Mouse (Mus musculus): ENCODE measurements around the gene Plpp2.
A peak's percentile ranks its signal among the peaks of the same experiment; 100 is the strongest.

Gene Plpp2

DNA sequence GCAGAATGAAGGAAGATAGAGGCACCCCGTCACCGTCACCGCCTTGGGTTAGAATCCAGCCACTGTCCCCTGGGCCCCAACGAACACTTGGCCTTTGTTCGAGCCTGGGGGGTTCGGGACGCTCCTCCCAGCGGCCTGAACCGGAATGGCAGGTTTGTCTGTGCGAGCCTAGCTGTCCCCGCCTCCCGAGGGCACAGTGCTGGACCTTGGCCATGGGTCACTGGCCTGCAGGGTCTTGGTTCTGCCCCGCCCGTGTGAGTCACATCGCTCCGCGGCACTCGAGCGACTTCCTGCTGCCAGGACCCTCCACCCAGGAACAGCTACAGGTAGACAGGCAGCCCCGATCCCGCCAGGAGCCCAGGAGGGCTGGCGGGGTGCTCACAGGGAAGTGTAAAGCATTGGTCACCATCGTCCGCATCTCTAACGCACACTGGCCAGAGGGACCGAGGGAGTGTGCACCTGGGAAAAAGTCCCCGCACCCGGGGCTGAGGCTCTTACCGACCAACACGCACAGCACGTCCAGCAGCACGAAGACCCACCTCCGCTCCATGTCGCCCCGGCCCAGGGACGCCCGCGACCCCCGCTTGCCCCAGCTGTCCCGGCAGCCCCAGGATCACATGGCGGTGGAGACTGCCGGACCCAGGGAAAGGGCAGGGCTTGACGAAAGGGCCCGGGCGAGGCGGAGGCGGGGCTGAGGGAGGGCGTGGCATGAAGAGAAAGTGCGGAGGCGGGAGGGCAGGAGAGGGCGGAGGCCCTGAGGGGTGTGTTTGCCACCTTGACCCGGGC, at the start of gene Plpp2:
Gene Plpp2, minus strand, starts transcription at position 671 of the 786 bp plus-strand sequence.
- peak; percentile 80 for DNase-seq

DNA sequence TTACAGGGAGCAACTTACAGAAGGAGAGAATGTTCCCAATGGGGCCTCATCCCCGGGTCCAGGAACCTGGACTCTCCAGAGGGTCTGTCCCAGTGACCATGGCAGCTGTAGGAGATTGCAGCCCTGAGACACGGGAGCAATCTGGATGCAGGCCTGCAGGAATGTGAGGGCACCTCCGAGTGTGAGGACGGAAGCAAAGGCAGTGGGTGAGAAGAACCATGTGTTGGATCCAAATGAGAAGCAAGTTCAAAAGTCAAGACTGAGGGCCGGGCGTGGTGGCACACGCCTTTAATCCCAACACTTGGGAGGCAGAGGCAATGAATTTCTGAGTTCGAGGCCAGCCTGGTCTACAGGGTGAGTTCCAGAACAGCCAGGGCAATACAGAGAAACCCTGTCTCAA, 47.9 kb upstream of the Plpp2 start:
- no peak for DNase-seq

DNA sequence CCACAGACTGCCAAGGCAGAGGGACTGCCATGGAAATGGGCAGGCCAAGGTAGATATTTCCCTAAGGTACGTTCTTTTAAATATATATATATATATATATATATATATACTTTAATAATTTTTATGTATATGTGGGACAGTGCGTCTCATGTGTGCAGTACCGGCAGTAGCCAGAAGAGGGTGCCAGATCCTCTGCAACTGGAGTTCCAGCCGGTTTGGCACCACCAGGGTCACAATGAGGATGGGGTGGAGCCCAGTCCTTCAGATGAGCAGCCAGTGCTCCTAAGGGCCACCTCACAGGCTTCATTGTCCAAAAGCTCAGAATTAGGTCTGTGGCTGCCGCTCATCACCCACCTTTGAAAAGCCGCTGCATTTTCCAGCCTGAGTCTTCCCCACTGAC, 47.2 kb upstream of the Plpp2 start:
- DNase-seq = peak; percentile 65

DNA sequence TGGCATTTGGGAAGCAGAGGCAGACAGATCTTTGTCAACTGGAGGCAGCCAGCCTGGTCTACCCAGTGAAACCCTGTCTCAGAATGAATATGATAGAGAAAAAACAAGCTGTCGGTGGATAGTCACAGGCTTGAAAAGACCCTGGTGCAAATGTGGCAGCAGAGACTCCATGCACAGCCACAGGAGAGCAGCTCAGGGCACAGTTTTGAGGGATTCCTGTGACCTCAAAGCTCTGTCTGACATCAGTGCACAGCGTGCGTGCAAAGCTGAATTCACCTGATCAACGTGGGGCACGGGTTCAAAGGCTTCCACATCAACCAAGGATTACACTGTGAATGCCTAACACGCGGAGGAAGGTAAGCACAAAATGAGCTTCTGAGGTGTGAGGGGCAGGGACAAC, 46.8 kb upstream of the Plpp2 start:
- no peak for DNase-seq

DNA sequence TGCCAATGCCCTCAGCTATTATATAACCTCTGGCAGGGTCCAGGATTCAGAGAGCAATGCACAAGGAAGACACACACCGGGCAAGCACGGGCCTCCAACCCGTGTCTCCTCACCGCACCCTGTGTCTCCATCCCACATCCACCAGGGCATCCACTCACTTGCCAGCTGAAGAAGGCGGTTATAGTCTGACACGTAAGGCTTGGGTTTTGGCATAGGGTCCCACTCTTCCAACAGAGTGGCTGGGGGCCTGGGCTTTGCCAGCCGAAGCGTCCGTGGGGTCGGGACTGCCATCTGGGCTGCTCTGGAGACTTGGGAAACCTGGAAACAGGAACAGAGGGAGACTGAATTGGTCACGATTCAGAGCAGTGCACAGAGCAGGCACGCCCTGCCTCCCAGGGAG, 46.2 kb upstream of the Plpp2 start:
- no peak for DNase-seq

DNA sequence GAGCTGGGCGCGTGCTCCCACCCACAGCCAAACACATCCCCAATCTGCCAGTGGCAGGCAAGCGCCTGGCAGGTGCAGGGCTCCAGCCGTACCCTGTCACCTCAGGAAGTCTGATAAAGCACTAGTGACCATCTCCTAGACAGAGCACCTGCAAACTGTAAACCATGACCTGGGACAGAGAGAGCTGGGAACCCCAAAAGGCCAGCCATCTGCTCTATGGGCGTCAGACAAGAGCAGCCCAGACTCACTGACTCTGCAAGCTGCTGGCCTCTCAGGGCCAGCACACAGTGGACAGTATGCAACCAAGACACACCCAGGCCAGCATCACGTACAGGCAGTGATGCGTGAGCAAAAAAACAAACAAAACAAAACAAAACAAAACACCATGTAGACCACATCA, 45.3 kb upstream of the Plpp2 start:
- DNase-seq = no peak

DNA sequence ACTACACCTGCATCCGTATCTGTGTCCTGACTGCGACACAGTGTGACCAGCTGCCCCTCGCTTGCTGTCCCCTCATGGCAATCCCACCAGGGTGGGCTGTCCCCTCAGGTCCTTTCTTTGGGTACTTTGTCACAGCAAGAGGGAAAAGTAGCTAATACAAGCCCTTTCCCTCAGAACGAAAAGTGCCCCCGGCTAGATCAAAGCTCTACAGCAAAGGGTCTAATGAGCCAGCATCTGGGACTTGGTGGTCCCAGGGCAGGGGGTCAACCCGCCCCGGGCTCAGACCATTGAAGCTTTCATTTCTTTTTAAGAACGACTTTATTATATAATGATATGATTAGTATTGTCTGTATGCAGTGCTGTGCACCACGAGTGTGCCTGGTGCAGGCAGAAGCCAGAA, 44.7 kb upstream of the Plpp2 start:
- DNase-seq = peak; percentile 20

DNA sequence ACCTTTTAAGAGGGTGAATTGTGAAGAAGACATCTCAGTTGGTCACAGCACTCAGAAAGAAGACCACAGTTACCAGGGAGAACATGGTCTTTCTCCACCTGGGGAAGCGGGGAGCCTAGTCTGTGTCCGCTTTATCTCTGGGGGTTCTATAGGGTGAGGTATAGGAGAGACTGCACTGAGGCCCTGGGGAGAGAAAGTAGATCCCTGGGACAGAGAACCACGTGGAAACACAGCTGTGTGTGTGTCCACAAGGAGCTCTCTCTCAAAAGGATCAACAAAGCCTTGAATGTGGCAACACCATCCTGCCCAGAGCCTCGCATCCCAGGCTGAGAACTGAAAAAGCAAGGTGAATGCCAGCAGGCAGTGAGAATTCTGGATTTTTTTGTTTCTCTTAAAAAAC, 43.8 kb upstream of the Plpp2 start:
- no peak for DNase-seq

DNA sequence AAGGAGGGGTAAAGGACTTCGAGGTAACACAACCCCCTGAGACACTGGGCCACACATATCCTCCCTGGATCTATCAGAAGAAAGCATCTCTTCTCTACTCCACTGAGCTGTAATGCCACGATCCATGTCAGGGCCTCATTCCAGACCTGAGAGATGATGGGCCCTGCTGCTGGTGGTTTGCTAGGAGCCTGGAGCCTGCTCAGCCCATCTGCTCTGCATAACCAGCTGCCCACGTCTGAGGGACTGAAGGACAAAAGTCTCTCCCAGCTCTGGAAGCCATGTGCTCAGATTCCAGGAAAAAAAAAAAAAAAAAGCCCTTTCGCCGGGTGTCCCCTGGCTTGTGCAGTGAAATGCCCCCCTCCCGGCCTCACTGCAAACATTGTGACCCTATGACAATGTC, 42.2 kb upstream of the Plpp2 start:
- DNase-seq = no peak

DNA sequence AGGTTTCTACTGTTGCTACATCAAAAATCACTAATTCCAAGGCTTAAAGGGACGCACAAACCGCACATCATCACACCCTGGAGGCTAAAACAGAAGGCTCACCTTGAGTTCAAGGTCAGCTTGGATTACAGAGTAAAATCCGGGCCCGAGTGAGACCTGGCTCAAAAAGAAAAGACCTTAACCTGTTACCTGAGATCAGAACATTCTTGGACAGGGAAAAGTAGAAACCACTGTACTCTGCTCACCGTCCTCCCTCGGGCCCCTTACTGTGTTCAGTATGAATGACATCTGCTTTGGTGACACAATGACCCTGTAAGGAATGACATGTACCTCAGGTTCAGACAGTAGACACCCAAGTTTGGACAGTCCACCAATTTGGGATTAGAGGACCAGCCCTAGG, 41.2 kb upstream of the Plpp2 start:
- no peak for DNase-seq

DNA sequence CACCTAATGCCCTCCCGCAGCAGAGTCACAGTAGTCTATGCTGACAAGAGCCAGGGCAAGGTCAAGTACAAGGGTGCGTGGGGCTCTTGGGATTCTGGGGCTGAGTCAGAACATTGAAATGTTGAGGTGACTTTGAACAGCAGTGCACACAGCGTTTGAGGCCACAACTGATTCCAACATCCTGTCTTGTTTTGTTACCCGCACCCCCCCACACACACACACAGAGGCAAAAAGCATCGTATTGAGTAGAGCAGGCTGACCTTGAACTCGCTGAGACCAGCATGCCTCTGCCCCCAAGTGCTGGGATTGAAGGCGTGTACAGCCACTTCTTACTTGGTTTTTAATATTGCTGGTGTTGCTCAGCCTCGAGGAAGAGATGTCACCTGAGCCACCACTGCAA, 40.8 kb upstream of the Plpp2 start:
- DNase-seq = no peak

DNA sequence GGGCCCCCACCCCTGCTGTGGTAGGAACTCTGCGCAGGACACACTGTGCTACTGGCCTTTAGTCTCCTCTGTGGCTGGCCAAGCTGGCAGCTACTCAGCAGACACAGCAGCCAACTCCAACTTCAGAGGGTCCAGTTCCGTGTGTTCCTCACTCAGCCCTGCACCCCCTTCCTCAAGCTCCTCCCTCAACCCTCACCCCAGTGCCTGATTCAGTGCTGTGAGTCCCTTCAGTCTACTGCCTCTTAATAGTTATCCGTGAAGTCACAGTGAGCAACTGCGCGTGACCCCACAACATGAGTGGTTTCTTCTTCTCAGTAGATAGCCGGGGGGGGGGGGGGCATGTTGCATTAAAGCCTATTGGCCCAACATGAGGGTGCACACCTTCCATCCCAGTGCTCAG, 40.0 kb upstream of the Plpp2 start:
- DNase-seq = no peak

DNA sequence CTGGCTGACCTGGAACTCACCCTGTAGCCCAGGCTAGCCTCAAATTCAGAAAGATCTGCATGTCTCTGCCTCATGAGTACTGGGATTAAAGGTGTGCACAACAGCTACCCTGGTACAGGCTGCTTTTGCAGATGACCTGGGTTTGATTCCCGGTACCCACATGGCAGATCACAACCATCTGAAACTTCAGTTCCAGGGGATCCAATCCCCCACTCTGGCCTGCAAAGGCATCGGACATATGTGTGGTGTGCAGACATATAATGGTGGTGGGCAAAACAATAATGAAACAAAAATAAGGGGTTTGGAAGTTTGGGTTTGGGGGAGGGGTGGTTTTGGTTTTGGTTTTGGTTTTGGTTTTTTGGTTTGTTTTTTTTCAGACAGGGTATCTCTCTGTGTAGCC, 37.7 kb upstream of the Plpp2 start:
- no peak for DNase-seq

DNA sequence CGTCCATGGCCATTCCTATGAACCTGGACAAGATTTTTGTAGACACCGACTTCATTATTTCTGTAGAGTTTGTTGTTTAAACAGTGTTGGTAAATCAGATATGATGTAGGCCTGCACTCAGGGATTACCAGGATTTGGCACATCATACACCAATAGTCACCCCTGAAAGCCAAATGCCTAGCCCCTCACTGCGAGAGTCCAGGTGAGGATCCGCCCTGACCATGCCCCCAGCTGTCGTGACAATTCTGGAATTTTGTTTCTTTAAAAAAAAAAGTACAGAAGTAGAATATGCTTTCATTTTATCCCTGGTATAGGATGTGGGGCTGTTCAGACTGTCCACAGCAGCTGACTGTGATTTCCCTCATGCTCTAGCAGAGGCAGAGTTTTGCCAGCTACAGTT, 36.3 kb upstream of the Plpp2 start:
- no peak for DNase-seq

DNA sequence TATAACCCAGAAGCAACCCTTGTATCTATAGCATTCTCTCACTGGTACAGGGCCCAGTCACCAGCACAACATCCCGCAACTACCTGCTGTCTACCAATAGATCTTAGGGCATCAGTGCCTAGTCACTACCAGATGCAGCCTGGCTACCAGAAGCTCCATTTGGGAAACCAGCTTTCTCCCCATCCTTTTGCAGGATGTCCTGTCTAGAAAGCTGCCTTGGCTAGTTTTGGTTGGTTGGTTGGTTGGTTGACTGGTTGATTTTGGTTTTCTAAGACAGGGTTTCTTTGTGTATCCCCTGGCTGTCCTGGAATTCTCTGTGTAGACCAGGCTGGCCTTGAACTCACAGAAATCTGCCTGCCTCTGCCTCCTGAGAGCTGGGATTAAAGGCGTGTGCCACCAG, 26.1 kb upstream of the Plpp2 start:
- DNase-seq = no peak

DNA sequence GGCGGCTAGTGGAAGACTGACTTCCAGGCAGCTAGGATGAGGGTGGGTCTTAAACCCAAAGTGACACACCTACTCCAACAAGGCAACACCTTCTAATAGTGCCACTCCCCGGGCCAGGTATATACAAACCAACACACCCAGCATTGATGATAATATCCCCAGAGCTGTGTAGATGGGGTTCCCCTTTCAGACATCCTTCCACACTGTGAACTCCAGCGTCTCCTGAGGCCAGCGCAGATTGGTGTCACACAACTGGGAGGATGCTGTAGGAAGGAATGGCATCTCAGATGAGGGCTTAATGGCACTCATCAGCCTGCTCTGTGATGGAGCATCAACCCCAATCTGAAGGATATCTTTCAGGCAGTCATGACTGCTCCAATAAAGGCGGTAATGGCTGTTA, 23.9 kb upstream of the Plpp2 start:
- no peak for DNase-seq

DNA sequence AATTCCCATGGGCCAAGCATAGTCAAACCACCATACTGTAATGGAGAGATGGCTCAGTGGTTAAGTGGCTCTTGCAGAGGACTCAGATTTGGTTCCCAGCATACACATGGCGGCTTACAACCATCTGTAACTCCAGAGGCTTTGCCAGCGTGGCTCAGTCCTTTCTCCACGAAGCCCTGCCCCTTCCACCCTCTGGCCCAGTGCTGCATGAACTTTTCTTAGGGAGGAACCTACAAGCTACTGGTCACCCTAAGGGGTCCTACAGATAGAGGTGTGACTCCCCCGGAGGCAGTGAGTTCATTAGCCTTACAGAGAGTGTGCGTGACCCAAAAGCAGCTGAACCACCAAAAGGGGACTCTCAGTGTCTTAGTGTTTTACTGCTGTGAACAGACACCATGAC, 23.4 kb upstream of the Plpp2 start:
- no peak for DNase-seq

DNA sequence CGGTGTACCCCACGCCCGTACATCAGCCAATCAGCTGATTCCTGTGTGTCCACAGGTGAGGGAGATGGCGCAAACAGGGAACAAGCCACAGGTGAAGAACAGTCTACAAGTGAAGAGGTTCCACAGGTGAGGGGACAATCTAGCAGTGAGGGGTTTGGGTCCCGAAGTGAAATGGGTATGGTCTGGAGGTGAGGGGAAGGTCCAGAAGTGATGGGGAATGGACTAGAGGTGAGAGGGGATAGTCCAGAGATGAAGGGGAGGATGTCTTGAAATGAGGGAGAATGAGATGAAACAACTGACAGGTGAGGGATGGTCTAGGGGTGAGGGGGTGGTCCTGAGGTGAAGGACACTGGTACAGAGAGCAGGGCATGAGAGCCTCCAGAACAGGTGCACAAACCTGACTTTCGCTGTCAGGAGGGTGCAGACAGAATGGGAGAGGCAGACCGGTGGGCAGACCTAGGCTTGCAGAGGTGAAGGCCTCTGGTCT, 21.7 kb upstream of the Plpp2 start:
- no peak for DNase-seq

DNA sequence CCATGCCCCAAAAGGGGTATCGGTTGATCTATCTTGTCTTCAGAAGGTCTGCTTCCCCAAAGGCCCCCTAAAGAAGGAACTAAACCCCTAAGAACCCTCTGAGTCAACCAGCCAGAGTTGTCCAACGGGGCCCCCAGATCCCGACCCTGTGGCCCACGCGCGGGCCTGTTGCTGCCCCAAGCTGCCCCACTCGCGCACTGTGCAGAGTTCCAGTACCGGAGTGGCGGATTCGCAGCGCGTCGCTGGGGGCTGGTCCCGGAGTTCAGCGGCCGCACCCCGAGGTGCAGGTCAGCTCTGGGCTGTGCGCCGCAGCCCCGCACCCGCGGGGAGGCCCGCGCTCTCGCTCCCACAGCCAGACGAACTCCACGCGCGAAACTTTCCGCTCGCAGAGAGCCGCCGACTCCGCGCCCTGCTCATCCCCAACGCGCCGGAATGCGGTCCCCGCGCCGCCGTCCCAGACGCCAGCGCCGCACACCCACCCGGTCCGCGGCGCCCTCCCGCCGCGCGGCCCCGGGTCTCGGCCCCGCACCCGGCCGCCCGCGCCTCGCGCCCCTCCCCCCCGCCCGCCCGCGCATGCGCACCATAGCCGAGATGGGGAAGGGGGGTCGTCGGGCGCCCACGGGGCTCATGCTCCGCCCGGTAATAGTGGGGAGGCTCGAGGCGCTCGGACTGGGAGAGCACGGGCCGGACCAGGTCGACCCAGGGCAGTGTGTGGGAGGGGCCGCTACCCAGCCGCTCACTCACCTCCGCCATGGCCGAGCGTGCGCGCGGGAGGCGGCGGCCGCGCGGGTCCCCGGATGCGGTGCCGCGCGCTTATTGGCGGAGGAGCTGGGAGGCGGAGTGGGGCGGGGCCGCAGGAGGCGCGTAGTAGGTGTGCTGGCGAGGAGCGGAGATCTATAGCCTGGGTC, 21.0 kb upstream of the Plpp2 start, which contains the start of gene Mier2:
Gene Mier2, minus strand, starts transcription at position 870 of the 908 bp plus-strand sequence.
- peak; percentile 86 for DNase-seq

DNA sequence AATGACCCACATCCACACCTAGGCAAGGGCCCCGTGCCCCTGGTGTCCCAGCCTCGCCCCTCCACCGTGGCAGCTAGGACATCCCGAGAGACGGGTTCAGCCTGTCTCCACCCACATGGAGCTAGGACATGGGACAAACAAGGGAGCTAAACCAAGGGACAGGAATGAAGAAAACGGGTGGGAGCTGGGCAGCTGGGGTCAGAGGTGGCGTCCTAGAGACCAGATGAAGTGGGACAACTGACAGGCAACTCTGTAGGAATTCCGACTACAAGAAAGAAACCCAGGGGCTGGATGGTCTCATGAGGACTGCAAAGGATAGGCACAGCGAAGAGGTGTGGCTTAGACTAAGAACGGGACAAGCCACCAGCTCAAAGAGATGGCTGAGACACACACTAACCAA, 20.1 kb upstream of the Plpp2 start:
- DNase-seq = no peak

DNA sequence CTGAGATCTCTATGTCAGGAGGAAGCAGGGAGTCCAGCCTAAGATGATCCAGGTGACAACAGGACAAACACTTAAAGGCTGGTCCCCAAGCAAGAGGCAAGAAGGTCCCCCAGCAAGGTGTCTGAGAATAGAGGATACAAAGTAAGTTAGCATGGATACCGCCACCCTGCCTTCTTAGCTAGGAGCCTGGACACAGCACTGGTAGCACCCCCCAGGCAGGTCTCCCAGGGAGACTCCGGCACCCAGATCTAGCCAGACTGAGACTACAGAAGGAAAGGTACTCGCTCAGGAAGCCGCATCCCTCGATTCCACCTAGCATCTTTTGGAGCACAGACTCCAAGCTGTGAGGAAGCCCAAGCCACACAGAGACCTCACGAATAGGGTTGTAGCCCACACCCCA, 19.6 kb upstream of the Plpp2 start:
- DNase-seq = no peak

DNA sequence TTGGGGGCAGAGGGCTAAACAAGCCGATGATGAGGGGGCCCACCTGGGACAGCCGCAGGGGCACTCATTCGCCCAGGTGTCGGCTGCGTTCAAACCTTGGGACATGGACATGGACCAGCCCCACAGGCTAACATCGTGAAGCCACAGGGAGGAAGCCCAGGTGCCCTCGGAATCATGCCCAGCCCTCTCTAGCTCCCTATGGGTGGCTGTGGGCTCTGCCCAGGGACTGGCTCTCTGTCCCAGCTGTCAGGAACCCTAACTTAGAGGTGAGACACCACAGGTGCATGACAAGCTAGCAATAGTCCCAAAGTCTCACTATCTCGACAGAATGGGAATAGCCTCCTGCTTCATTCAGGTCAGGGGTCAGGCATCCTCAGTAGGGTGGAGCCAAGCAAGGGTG, 18.9 kb upstream of the Plpp2 start:
- DNase-seq = no peak

DNA sequence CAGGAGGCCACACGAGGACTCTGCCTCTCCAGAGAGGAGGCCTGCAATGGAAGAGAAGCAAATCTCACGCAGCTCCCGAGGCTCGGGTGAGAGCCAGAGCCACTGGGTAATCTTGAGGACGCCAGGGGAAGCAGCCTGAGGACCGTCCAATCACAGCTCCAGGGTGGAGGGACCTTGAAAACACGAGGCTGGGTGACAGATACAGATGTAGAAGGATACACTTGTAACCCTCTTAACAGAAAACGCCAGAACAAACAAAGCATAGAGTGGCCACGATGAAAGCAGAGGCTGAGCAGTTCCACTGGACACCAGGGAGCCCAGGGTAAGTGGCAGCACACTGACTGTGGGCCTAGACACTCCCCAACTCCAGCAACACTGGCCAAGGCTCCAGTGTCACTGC, 16.8 kb upstream of the Plpp2 start:
- DNase-seq = no peak

All from retina, postnatal 1 day (tissue).